Mouse (Mus musculus): ENCODE measurements around the gene Hyal2. TPM values are rescaled to one million over a fixed set of nuclear protein-coding genes. Genes with fewer than 3 reads are reported as not detected.

The Hyal2 gene
- total and polyA plus RNA-seq, 3 experiments, result 31.3 to 32.0 TPM; not detected in 1

DNA sequence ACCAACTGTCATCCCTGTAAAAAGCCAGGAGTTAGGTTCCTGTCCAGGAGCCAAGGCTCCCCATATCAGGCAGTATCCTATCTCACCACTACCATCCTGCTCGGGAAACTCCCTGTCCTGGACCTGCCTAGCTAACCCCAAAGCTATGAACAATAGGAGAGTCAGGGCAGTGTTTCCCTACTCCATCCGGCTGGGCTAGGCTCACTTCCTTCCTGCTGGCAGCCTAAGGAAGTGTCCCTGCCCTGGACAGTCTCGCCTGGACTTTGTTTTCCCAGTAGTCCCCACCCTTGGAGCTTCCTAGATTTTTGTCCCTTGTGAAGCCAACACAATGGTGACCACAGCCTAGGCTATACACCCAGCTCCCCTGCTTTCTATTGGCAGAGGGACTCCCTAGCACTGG lies 890 bp upstream of the Hyal2 start:
- H3K4me3 ChIP-seq (ENCODE audit: control insufficient read depth in 1 of 2, insufficient read depth in 1 of 2, low read depth in 2 of 2, low read length in 2 of 2), result no peak overlapping the region
- no peak overlapping the region for H3K9ac ChIP-seq (ENCODE audit: control insufficient read depth, low read depth, low read length, poor library complexity, severe bottlenecking)
- TF ChIP-seq ELF1 (IDR thresholded peaks at IDR 0.05; ENCODE audit: low read depth, low read length) (no peak), POLR2AphosphoS5 (IDR thresholded peaks at IDR 0.05; ENCODE audit: borderline replicate concordance, low read depth, low read length) (no peak), NELFE (IDR thresholded peaks at IDR 0.05; ENCODE audit: low read depth, low read length) (no peak), ZC3H11A (IDR thresholded peaks at IDR 0.05; ENCODE audit: low read depth, low read length) (no peak), E2F4 (IDR thresholded peaks at IDR 0.05; ENCODE audit: borderline replicate concordance, low read depth, low read length) (no peak), HCFC1 (IDR thresholded peaks at IDR 0.05; ENCODE audit: low read depth, low read length) (no peak), SIN3A (IDR thresholded peaks at IDR 0.05; ENCODE audit: low read length) (no peak), RCOR1 (IDR thresholded peaks at IDR 0.05; ENCODE audit: low read depth, low read length) (no peak)
- peaks cover 23% of the 10 kb centered on the region for H3K79me2 ChIP-seq (ENCODE audit: control insufficient read depth, insufficient read depth, low read length, poor library complexity)
- peaks cover 6 to 40% of the 10 kb centered on the region in 2 experiments; a peak in 3 of 4 replicates for H3K4me1 ChIP-seq (ENCODE audit: control insufficient read depth in 1 of 2, insufficient read depth in 2 of 2, low read length in 2 of 2)
- no peaks in the 10 kb centered on the region for H3K27me3 ChIP-seq (ENCODE audit: control insufficient read depth in 1 of 2, insufficient read depth in 2 of 2, low read length in 2 of 2)
- no peak overlapping the region for H3K27ac ChIP-seq (ENCODE audit: control insufficient read depth, low read depth, low read length)
- peaks cover 0 to 23% of the 10 kb centered on the region in 2 experiments; a peak in 3 of 4 replicates for H3K36me3 ChIP-seq (ENCODE audit: control insufficient read depth in 1 of 2, insufficient read depth in 2 of 2, low read length in 2 of 2)
- no peaks in the 10 kb centered on the region for H3K9me3 ChIP-seq (replicated peaks; ENCODE audit: insufficient read depth, low read length)
- no peak for DNase-seq (ENCODE audit: low read depth, low spot score)

DNA sequence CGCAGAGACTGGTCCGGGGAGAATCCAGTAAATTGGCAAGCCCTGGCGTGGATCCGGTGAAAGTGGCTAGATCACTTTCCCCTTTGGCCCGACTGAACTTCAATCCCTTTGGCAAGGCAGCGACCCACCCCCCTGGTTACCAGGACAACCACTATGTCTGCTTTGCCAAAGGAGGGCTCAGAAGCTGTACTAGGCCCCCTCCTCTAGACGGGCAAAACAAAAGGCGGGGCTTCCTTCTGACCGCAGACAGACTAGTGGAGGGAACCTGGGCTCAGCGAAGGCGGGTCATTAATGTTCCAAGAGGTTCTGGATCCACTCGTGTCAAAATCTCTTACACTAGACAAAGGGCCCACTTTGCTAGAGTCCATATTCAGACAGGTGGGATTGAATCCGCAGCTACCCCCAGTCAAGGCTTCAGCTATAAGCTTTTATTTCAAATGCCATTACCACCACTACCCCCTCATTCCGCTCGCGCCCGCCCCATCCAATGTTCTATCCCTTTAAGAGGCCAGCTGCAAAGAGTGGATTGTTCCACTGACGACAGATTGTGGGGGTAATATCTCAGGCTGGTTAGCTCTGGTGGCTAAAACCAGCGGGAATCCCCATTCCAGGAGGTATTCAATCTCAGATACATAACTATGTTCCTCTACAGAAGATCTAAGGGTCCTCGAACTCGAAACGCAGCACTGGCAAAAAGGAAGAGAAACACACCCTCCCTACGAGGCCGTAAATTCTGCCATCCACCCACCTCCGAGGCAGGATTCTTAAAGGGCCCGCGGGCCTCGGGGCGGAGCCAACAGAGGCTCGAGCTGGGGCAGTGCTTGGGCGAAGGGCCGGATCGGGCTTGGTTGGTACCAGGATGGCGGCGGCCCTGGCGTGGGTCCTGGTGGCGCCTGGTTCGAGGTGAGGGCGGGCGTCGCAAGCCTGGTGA lies 851 bp downstream of the Hyal2 start:
- Histone ChIP-seq H3K4me1 (ENCODE audit: control insufficient read depth in 1 of 2, insufficient read depth in 2 of 2, low read length in 2 of 2) (peaks cover 9 to 50% of the 10 kb centered on the region in 2 experiments), H3K27me3 (ENCODE audit: control insufficient read depth in 1 of 2, insufficient read depth in 2 of 2, low read length in 2 of 2) (no peaks in the 10 kb centered on the region), H3K9me3 (replicated peaks; ENCODE audit: insufficient read depth, low read length) (no peaks in the 10 kb centered on the region), H3K27ac (ENCODE audit: control insufficient read depth, low read depth, low read length) (peak overlapping the region; percentile 82), H3K79me2 (ENCODE audit: control insufficient read depth, insufficient read depth, low read length, poor library complexity) (peaks cover 18% of the 10 kb centered on the region), H3K9ac (ENCODE audit: control insufficient read depth, low read depth, low read length, poor library complexity, severe bottlenecking) (peak overlapping the region; percentile 77), H3K36me3 (ENCODE audit: control insufficient read depth in 1 of 2, insufficient read depth in 2 of 2, low read length in 2 of 2) (peaks cover 0 to 32% of the 10 kb centered on the region in 2 experiments; a peak in 2 of 4 replicates), H3K4me3 (ENCODE audit: control insufficient read depth in 1 of 2, insufficient read depth in 1 of 2, low read depth in 2 of 2, low read length in 2 of 2) (peak overlapping the region; percentile 72 to 76)
- DNase-seq (ENCODE audit: low read depth, low spot score), result peak; percentile 93
- TF ChIP-seq NELFE (IDR thresholded peaks at IDR 0.05; ENCODE audit: low read depth, low read length) (peak; percentile 50; the same call in 1 of the 2 replicates), POLR2AphosphoS2 (IDR thresholded peaks at IDR 0.05; ENCODE audit: low read length) (0 out of 2 replicates have a peak, but pooled peaks have one; percentile 28), POLR2A (IDR thresholded peaks at IDR 0.05; ENCODE audit: control insufficient read depth in 1 of 2, insufficient read depth in 1 of 2, low read depth in 1 of 2, low read length in 2 of 2, poor library complexity in 1 of 2) (peak; percentile 45 to 52; a peak in 1 of 4 replicates), MXI1 (IDR thresholded peaks at IDR 0.05; ENCODE audit: low read depth, low read length) (no peak), ZNF384 (IDR thresholded peaks at IDR 0.05; ENCODE audit: low read depth, low read length) (no peak), TBP (IDR thresholded peaks at IDR 0.05; ENCODE audit: low read depth, low read length) (0 out of 2 replicates have a peak, but pooled peaks have one; percentile 24), TCF12 (IDR thresholded peaks at IDR 0.05; ENCODE audit: low read depth, low read length) (0 out of 2 replicates have a peak, but pooled peaks have one; percentile 3), MAX (IDR thresholded peaks at IDR 0.05; ENCODE audit: low read length) (no peak), HCFC1 (IDR thresholded peaks at IDR 0.05; ENCODE audit: low read depth, low read length) (peak; percentile 83), USF1 (IDR thresholded peaks at IDR 0.05; ENCODE audit: low read depth, low read length) (no peak), MAZ (IDR thresholded peaks at IDR 0.05; ENCODE audit: low read depth, low read length) (peak; percentile 50; the same call in 1 of the 2 replicates), CHD1 (IDR thresholded peaks at IDR 0.05; ENCODE audit: low read depth, low read length) (peak; percentile 99), SIN3A (IDR thresholded peaks at IDR 0.05; ENCODE audit: low read length) (peak; percentile 99), ZMIZ1 (IDR thresholded peaks at IDR 0.05; ENCODE audit: low read depth, low read length) (no peak), ETS1 (IDR thresholded peaks at IDR 0.05; ENCODE audit: low read depth, low read length) (0 out of 2 replicates have a peak, but pooled peaks have one; percentile 9)

Data from MEL (cell line).